9 mouse cellular contexts compared by ENCODE assay signal in genomic region chr11:19947626-19948135, GRCm38 (mm10). TPM values are rescaled to one million over a fixed set of nuclear protein-coding genes. Genes with fewer than 3 reads are reported as not detected.
DNase-seq lines count a peak whose midpoint lies in the region; ATAC-seq lines count a peak whose summit lies in the region.
"Had no signal": no experiment of that assay in that cellular context is flagged by ENCODE, and none has a peak within 500 bp of the region (broad histone marks: within the 10 kb centered on the region; RNA-seq: fewer than 3 reads in every experiment).

No protein-coding gene starts in this region.

- peak; percentile 67 to 74 for DNase-seq in heart, adult 18-20 months
- no peak for DNase-seq in heart, postnatal 36 days
- peak; percentile 25 for DNase-seq in ovary, postnatal 36 days (ENCODE audit: low spot score)
- no peak for DNase-seq in ovary, postnatal 10 days (ENCODE audit: low spot score)
- peak; percentile 22 to 48 for DNase-seq in kidney, postnatal 4 days
- DNase-seq in spleen, postnatal 10 days (ENCODE audit: low spot score in 2 of 2) = no peak
- DNase-seq in midbrain, embryonic 14.5 days = no peak

- no peak overlapping the region for H3K9ac ChIP-seq in midbrain, embryonic 14.5 days (replicated peaks; ENCODE audit: low read length)

- H3K27ac ChIP-seq in midbrain, embryonic 14.5 days (replicated peaks; ENCODE audit: low read depth, low read length) = no peak overlapping the region
- H3K27ac ChIP-seq: kidney, postnatal 0 days had no signal

- no peaks in the 10 kb centered on the region for H3K9me3 ChIP-seq in midbrain, embryonic 14.5 days (ENCODE audit: control insufficient read depth, low read length)

- H3K36me3 ChIP-seq in midbrain, embryonic 14.5 days (ENCODE audit: control insufficient read depth, insufficient read depth, low read length) = no peaks in the 10 kb centered on the region

- H3K4me2 ChIP-seq in midbrain, embryonic 14.5 days (ENCODE audit: low read length) = no peak overlapping the region

- intact Hi-C loops in heart, postnatal 36 days (cut with DNase I) = no loop called here

- no peak for ATAC-seq in granulocyte monocyte progenitor cell, adult 5-6 weeks (replicated peaks; ENCODE audit: poor library complexity, severe bottlenecking)
- ATAC-seq in midbrain, embryonic 14.5 days (ENCODE audit: low FRiP score, low TSS enrichment) = no peak

- H3K4me1 ChIP-seq in midbrain, embryonic 14.5 days (ENCODE audit: control insufficient read depth, insufficient read depth, low read length) = no peaks in the 10 kb centered on the region

- no peaks in the 10 kb centered on the region for H3K27me3 ChIP-seq in midbrain, embryonic 14.5 days (ENCODE audit: control insufficient read depth, insufficient read depth, low read length)

- WGBS in midbrain, embryonic 14.5 days = 86% methylated on average over 7 of the region's 7 CpGs

- H3K4me3 ChIP-seq in midbrain, embryonic 14.5 days (replicated peaks; ENCODE audit: low read depth, low read length) = no peak overlapping the region

RNA-seq across cellular contexts. Expression of gene Spred2, which starts 23.5 kb away (rescaled TPM):
- 10 to 100 TPM; 18.0 to 20.7 TPM for total RNA-seq in heart, adult 18-20 months (2021)
- total RNA-seq in heart, postnatal 36 days (2021) = 10 to 100 TPM; 23.4 to 28.4 TPM
- 16.8 and 19.4 TPM in 2 replicates for total RNA-seq in granulocyte monocyte progenitor cell, adult 5-6 weeks (2014; fragmentation: Nextera tagmentation)
- total RNA-seq in granulocyte monocyte progenitor cell, adult 5-6 weeks (2017) = 4.6 and 6.8 TPM in 2 replicates
- polyA plus RNA-seq in midbrain, embryonic 14.5 days (2014; fragmentation: Nextera tagmentation; extraction: Ambion mirVana) = 5.5 and 6.2 TPM in 2 replicates

Comparison
In these comparisons a context has a peak if more than half of its experiments do, and no peak if none do; other contexts are left out.
1. DNase-seq: peak in heart, adult 18-20 months (2 of 2), ovary, postnatal 36 days (single experiment) and kidney, postnatal 4 days (2 of 2); none in heart, postnatal 36 days (0 of 2), ovary, postnatal 10 days (single experiment), spleen, postnatal 10 days (0 of 2) and midbrain, embryonic 14.5 days (single experiment).